Mouse (Mus musculus): ENCODE results near the gene Vmn1r41.

DNA sequence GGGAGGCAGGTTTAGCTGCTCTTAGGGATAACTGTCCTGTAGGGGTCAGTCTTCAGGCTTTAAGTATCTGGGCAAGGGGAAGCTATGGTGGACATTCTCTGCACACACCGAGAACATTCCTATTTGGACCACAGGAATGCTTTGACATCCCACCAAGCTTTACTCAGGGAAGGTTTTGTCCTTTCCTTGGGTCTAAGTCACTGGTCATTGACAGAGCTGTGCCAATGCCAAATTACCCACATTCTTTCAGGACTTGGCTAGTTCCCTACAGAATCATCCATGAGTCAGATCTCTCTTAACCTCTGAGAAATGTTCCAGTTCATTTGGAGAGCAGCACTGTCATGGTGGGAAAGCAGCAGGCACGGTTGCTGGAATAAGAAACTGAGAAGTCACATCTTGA lies 33.9 kb upstream of the Vmn1r41 start:
- no peak for TF ChIP-seq POLR2A (IDR thresholded peaks at IDR 0.05; ENCODE audit: borderline replicate concordance, low read depth, low read length)
- no peak for TF ChIP-seq CTCF (IDR thresholded peaks at IDR 0.05; ENCODE audit: low read depth, low read length)

Measured in bone marrow macrophage, adult 2 months (primary cell).